Mouse (Mus musculus): Measurements from ENCODE around the gene Ercc8. TPM values are rescaled to one million over a fixed set of nuclear protein-coding genes. Genes with fewer than 3 reads are reported as not detected.

Gene Ercc8
- polyA plus RNA-seq, 1 experiment: 19.1 TPM

DNA sequence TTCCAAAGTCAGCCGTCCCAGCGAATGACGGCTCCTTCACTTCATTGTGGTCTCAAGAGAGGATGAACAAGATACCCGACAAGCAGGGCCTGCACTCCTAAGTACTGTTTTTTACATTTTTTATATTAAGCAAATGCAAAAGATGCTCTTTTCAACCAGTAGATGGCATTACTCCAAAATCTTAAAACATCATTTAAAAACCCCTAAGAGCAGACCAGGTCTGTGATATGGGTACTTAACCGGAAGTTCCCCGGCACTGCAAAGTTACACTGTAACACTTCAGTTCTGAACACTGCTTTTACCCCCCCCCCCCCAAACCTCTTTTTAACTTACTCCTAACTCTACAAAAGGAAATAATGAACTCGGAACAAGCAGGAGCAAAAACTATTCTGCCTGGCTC is 29.5 kb upstream of the Ercc8 start:
- Histone ChIP-seq H3K4me3 (ENCODE audit: low read depth, low read length) (no peak overlapping the region), H3K27me3 (ENCODE audit: control insufficient read depth, insufficient read depth, low read length, poor library complexity, severe bottlenecking) (no peaks in the 10 kb centered on the region), H3K9ac (ENCODE audit: low read depth, poor library complexity, severe bottlenecking) (no peak overlapping the region), H3K27ac (ENCODE audit: insufficient read depth, low read length) (no peak overlapping the region), H3K4me1 (ENCODE audit: control insufficient read depth, insufficient read depth, low read length) (no peaks in the 10 kb centered on the region), H3K36me3 (ENCODE audit: control insufficient read depth, insufficient read depth, low read length, poor library complexity, severe bottlenecking) (no peaks in the 10 kb centered on the region), H3K9me3 (replicated peaks; ENCODE audit: control insufficient read depth, insufficient read depth, low read length, poor library complexity, severe bottlenecking) (no peaks in the 10 kb centered on the region)
- TF ChIP-seq CTCF (IDR thresholded peaks at IDR 0.05; ENCODE audit: low read depth, low read length) (no peak), POLR2A (IDR thresholded peaks at IDR 0.05; ENCODE audit: insufficient read depth, low read length) (no peak), EP300 (IDR thresholded peaks at IDR 0.05; ENCODE audit: insufficient read depth, low read depth, low read length) (no peak)

- H3K36me3 ChIP-seq (ENCODE audit: control insufficient read depth, insufficient read depth, low read length, poor library complexity, severe bottlenecking): no peaks in the 10 kb centered on the region
- H3K27me3 ChIP-seq (ENCODE audit: control insufficient read depth, insufficient read depth, low read length, poor library complexity, severe bottlenecking): no peaks in the 10 kb centered on the region
- peaks cover under 1% of the 10 kb centered on the region for H3K4me1 ChIP-seq (ENCODE audit: control insufficient read depth, insufficient read depth, low read length)
- H3K9me3 ChIP-seq (replicated peaks; ENCODE audit: control insufficient read depth, insufficient read depth, low read length, poor library complexity, severe bottlenecking): no peaks in the 10 kb centered on the region
- H3K27ac ChIP-seq (ENCODE audit: insufficient read depth, low read length): no peak overlapping the region
- H3K4me3 ChIP-seq (ENCODE audit: low read depth, low read length): no peak overlapping the region
- H3K9ac ChIP-seq (ENCODE audit: low read depth, poor library complexity, severe bottlenecking): no peak overlapping the region
- TF ChIP-seq POLR2A (IDR thresholded peaks at IDR 0.05; ENCODE audit: insufficient read depth, low read length) (no peak), EP300 (IDR thresholded peaks at IDR 0.05; ENCODE audit: insufficient read depth, low read depth, low read length) (no peak), CTCF (IDR thresholded peaks at IDR 0.05; ENCODE audit: low read depth, low read length) (no peak)
Measured at GRCm38 (mm10) chr13:108130737-108131136, 27.8 kb upstream of the Ercc8 start.

- TF ChIP-seq EP300 (IDR thresholded peaks at IDR 0.05; ENCODE audit: insufficient read depth, low read depth, low read length) (no peak), CTCF (IDR thresholded peaks at IDR 0.05; ENCODE audit: low read depth, low read length) (no peak), POLR2A (IDR thresholded peaks at IDR 0.05; ENCODE audit: insufficient read depth, low read length) (no peak)
- H3K4me1 ChIP-seq (ENCODE audit: control insufficient read depth, insufficient read depth, low read length): peaks cover 1% of the 10 kb centered on the region
Measured at GRCm38 (mm10) chr13:108132031-108132819, 26.3 kb upstream of the Ercc8 start.

GRCm38 (mm10) chr13:108135617-108136016 is 22.9 kb upstream of the Ercc8 start:
- no peaks in the 10 kb centered on the region for H3K27me3 ChIP-seq (ENCODE audit: control insufficient read depth, insufficient read depth, low read length, poor library complexity, severe bottlenecking)
- H3K4me1 ChIP-seq (ENCODE audit: control insufficient read depth, insufficient read depth, low read length): peaks cover 1% of the 10 kb centered on the region
- no peaks in the 10 kb centered on the region for H3K36me3 ChIP-seq (ENCODE audit: control insufficient read depth, insufficient read depth, low read length, poor library complexity, severe bottlenecking)
- H3K27ac ChIP-seq (ENCODE audit: insufficient read depth, low read length): no peak overlapping the region
- no peak overlapping the region for H3K9ac ChIP-seq (ENCODE audit: low read depth, poor library complexity, severe bottlenecking)
- TF ChIP-seq CTCF (IDR thresholded peaks at IDR 0.05; ENCODE audit: low read depth, low read length) (no peak), POLR2A (IDR thresholded peaks at IDR 0.05; ENCODE audit: insufficient read depth, low read length) (no peak), EP300 (IDR thresholded peaks at IDR 0.05; ENCODE audit: insufficient read depth, low read depth, low read length) (no peak)
- H3K4me3 ChIP-seq (ENCODE audit: low read depth, low read length): no peak overlapping the region
- no peaks in the 10 kb centered on the region for H3K9me3 ChIP-seq (replicated peaks; ENCODE audit: control insufficient read depth, insufficient read depth, low read length, poor library complexity, severe bottlenecking)

More at GRCm38 (mm10) chr13:108132031-108132819, 26.3 kb upstream of the Ercc8 start:
- Histone ChIP-seq H3K9me3 (replicated peaks; ENCODE audit: control insufficient read depth, insufficient read depth, low read length, poor library complexity, severe bottlenecking) (no peaks in the 10 kb centered on the region), H3K36me3 (ENCODE audit: control insufficient read depth, insufficient read depth, low read length, poor library complexity, severe bottlenecking) (no peaks in the 10 kb centered on the region), H3K27ac (ENCODE audit: insufficient read depth, low read length) (no peak overlapping the region), H3K4me3 (ENCODE audit: low read depth, low read length) (no peak overlapping the region), H3K27me3 (ENCODE audit: control insufficient read depth, insufficient read depth, low read length, poor library complexity, severe bottlenecking) (no peaks in the 10 kb centered on the region), H3K9ac (ENCODE audit: low read depth, poor library complexity, severe bottlenecking) (no peak overlapping the region)

DNA sequence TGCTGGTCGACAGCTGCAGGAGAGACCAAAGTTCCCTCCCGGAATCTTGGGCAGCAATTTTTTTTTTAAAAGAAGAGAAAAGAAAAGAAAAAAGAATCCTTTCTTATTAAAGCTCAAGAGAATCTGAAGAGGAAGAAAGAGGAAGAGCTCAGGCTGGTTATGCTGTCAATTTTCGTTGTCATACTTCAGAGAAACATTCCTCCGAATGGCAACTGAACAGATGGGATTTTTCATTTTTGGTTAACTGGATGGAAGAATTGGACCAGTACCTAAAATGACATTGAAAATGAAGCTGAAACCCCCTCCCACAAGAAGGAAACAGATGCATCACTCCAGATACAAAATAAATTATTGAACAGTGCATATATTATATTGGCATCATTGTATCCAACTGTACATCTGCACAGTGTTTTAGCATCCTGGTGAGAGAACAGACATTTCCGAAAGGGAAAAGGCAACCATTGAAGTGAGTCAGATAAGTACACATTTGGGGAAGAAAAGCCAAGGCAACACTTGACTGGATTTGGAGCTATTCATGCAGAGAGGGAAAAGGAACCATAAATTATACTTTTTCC is 20.0 kb upstream of the Ercc8 start:
- H3K9ac ChIP-seq (ENCODE audit: low read depth, poor library complexity, severe bottlenecking): no peak overlapping the region
- no peak overlapping the region for H3K4me3 ChIP-seq (ENCODE audit: low read depth, low read length)
- no peak for TF ChIP-seq POLR2A (IDR thresholded peaks at IDR 0.05; ENCODE audit: insufficient read depth, low read length)
- no peak for TF ChIP-seq EP300 (IDR thresholded peaks at IDR 0.05; ENCODE audit: insufficient read depth, low read depth, low read length)
- TF ChIP-seq CTCF (IDR thresholded peaks at IDR 0.05; ENCODE audit: low read depth, low read length): no peak
- H3K36me3 ChIP-seq (ENCODE audit: control insufficient read depth, insufficient read depth, low read length, poor library complexity, severe bottlenecking): no peaks in the 10 kb centered on the region
- no peak overlapping the region for H3K27ac ChIP-seq (ENCODE audit: insufficient read depth, low read length)
- H3K27me3 ChIP-seq (ENCODE audit: control insufficient read depth, insufficient read depth, low read length, poor library complexity, severe bottlenecking): no peaks in the 10 kb centered on the region
- H3K9me3 ChIP-seq (replicated peaks; ENCODE audit: control insufficient read depth, insufficient read depth, low read length, poor library complexity, severe bottlenecking): no peaks in the 10 kb centered on the region
- H3K4me1 ChIP-seq (ENCODE audit: control insufficient read depth, insufficient read depth, low read length): peaks cover 1% of the 10 kb centered on the region

DNA sequence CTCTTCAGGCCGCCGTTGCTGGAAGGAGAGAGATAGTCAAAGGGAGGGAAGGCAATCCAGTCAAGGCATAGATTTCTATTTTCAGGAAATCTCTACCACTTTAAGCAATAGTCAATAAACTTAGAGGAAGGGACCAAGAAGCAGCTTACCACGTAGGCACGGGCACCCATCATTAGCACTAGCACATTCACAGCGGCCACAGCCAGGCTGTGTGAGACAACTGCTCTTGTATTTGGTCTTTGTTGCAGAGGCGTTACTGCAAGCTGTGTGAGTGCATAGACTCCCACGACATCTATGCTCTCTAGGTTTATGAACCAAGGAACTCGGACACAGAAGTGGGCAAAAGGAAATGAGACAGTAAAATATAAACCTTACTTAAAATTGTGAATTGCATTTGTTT is 14.4 kb upstream of the Ercc8 start:
- Histone ChIP-seq H3K9me3 (replicated peaks; ENCODE audit: control insufficient read depth, insufficient read depth, low read length, poor library complexity, severe bottlenecking) (no peaks in the 10 kb centered on the region), H3K27ac (ENCODE audit: insufficient read depth, low read length) (no peak overlapping the region), H3K4me3 (ENCODE audit: low read depth, low read length) (no peak overlapping the region), H3K9ac (ENCODE audit: low read depth, poor library complexity, severe bottlenecking) (no peak overlapping the region), H3K27me3 (ENCODE audit: control insufficient read depth, insufficient read depth, low read length, poor library complexity, severe bottlenecking) (no peaks in the 10 kb centered on the region), H3K36me3 (ENCODE audit: control insufficient read depth, insufficient read depth, low read length, poor library complexity, severe bottlenecking) (peaks cover 3% of the 10 kb centered on the region; the same call in 1 of the 2 replicates), H3K4me1 (ENCODE audit: control insufficient read depth, insufficient read depth, low read length) (no peaks in the 10 kb centered on the region)
- TF ChIP-seq CTCF (IDR thresholded peaks at IDR 0.05; ENCODE audit: low read depth, low read length) (no peak), POLR2A (IDR thresholded peaks at IDR 0.05; ENCODE audit: insufficient read depth, low read length) (no peak), EP300 (IDR thresholded peaks at IDR 0.05; ENCODE audit: insufficient read depth, low read depth, low read length) (no peak)
